Mouse (Mus musculus) myocyte (in vitro differentiated cells): ENCODE results near the gene Cgas.
A peak's percentile ranks its signal among the peaks of the same experiment; 100 is the strongest.
"Not testable (repeated sequence)": the region's sequence is repeated elsewhere in the genome, so short reads cannot be mapped to it uniquely, and the experiment has no call there.

Source experiments
- MAX ChIP-seq: IDR thresholded peaks from one replicate; pipeline ENCODE4 v1.6.1; 2011; ENCODE audit warnings: low read depth, mild to moderate bottlenecking, control low read depth
- MYOD1 ChIP-seq, 3 experiments: IDR thresholded peaks; one replicate each; pipeline ENCODE4 v1.6.1; 2011; ENCODE audit warnings: control low read depth in 2 of 3, low read depth in 2 of 3, mild to moderate bottlenecking in 2 of 3, moderate library complexity in 1 of 3; ENCODE audit not compliant: insufficient read length in 2 of 3, control insufficient read depth in 1 of 3
- POLR2A ChIP-seq: IDR thresholded peaks from one replicate; pipeline ENCODE4 v1.6.1; 2011; ENCODE audit warnings: low read depth, mild to moderate bottlenecking, control low read depth, moderate library complexity; ENCODE audit not compliant: insufficient read length
- POLR2AphosphoS2 ChIP-seq: IDR thresholded peaks from one replicate; pipeline ENCODE4 v1.6.1; 2011; ENCODE audit warnings: low read depth, control low read depth; ENCODE audit not compliant: insufficient read length

DNA sequence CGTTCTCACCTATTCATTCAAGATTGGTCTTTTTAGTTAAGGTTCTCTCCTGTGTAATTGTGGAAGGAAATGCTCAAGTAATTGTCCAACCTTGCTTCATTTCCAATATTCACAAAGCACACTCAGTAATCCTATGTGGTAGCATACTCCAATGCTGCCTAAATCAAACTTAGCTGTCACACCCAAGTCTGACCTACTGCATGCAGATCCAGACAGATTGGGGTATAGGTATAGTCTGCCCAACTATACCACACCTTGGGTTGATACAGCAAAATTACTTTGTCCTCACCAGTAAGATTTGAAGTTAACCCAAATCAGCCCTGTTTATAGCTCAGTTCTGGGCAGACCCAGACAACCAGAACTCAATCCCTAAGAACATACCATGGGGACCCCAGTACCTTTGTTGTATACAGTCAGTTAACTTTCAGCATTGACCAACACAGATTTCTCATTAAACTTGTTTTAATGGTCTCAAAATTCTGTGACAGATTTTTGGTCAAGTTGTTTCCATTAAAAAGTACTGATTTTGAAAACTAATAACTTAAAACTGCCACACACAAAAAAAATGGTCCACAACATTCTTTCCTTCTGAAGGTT, 35.1 kb upstream of the Cgas start:
- not testable (repeated sequence) for TF ChIP-seq POLR2A; MYOD1 (IDR thresholded peaks at IDR 0.05; ENCODE audit: control insufficient read depth in 1 of 3, insufficient read length in 2 of 3, low read depth in 2 of 3); MAX
- peak; percentile 74 for TF ChIP-seq POLR2AphosphoS2
